In the genomic region with DNA sequence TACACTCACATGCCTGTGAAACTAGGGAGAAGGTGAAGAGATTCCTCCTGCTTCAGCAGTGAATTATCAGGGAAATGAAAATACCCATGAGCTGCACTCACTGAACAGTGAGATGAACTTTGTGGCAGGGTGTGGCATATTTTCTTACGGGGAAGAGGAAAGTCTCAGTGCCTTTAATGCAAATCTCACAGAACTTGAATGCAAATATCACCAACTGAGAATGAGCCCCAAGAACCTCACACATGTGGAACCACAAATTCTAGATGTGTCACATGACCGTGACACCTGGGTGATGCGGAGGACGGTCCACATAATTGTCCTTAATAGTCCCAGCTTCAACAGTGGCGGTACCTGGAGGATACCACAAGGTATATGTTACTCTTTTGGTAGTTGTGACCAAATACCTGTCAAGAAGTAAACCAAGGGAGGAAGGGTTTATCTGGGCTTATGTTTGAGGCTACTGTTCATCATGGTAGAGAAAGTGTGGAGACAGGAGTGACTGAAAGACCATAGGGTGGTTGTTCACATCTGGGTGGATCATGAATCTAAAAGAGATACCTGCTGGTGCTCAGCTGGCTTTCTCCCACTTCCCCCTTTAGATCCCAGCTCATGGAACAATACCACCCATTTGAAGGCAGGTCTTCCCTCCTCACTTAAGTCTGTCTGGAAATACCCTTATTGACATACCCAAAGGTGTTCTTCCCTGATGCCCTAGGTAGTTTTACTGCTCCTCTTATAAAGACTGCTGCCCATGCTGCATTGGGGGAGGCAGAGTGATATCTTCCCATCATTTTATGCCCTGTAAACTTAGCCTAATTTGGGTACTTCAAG, we compare ENCODE assay signal across 29 mouse cellular contexts. TPM values are rescaled to one million over a fixed set of nuclear protein-coding genes. Genes with fewer than 3 reads are reported as not detected.
"Had no signal": no experiment of that assay in that cellular context is flagged by ENCODE, and none has a peak within 500 bp of the region (broad histone marks: within the 10 kb centered on the region; RNA-seq: fewer than 3 reads in every experiment).

Trim40 (minus strand) TSS at position 51 of the 831 bp plus-strand sequence.

- H3K9me3 ChIP-seq: liver, embryonic 13.5 days; megakaryocyte, embryonic 14.5 days; midbrain, embryonic 10.5 days; midbrain, embryonic 13.5 days; neural tube, embryonic 13.5 days; stomach, embryonic 15.5 days had no signal

- H3K4me2 ChIP-seq: liver, embryonic 13.5 days; lung, embryonic 14.5 days; midbrain, embryonic 13.5 days; neural tube, embryonic 13.5 days; stomach, embryonic 15.5 days had no signal

- H3K36me3 ChIP-seq: liver, embryonic 13.5 days; midbrain, embryonic 10.5 days; midbrain, embryonic 13.5 days; neural tube, embryonic 13.5 days; stomach, embryonic 15.5 days had no signal

- H3K27ac ChIP-seq: left cerebral cortex, adult 2 months; liver, embryonic 13.5 days; midbrain, embryonic 10.5 days; midbrain, embryonic 13.5 days; neural tube, embryonic 13.5 days; stomach, embryonic 15.5 days had no signal

- H3K4me1 ChIP-seq: liver, embryonic 13.5 days; midbrain, embryonic 10.5 days; midbrain, embryonic 13.5 days; neural tube, embryonic 13.5 days; stomach, embryonic 15.5 days had no signal

- H3K4me3 ChIP-seq: left cerebral cortex, adult 2 months; liver, embryonic 13.5 days; megakaryocyte, embryonic 14.5 days; midbrain, embryonic 10.5 days; midbrain, embryonic 13.5 days; myocyte; neural tube, embryonic 13.5 days; stomach, embryonic 15.5 days had no signal

- ATAC-seq: midbrain, embryonic 13.5 days; midbrain, embryonic 16.5 days had no signal

- H3K9ac ChIP-seq: liver, embryonic 13.5 days; lung, embryonic 14.5 days; midbrain, embryonic 13.5 days; neural tube, embryonic 13.5 days; stomach, embryonic 15.5 days had no signal

- DNase-seq: kidney, adult 18-20 months; kidney, adult 9 months; kidney, postnatal 25 days; layer of hippocampus, postnatal 36 days; liver, embryonic 13.5 days; lung, embryonic 14.5 days; lung, postnatal 10 days; lung, postnatal 36 days; retina, postnatal 1 day; right cerebral cortex, postnatal 25 days; thymus, postnatal 25 days had no signal

- H3K27me3 ChIP-seq: neural tube, embryonic 13.5 days; stomach, embryonic 15.5 days had no signal

RNA-seq across cellular contexts. Expression of gene Trim40, which starts in this region (rescaled TPM):
- total RNA-seq: layer of hippocampus, postnatal 10 days; layer of hippocampus, postnatal 36 days; left cerebral cortex, adult 2 months; left cerebral cortex, postnatal 10 days; left cerebral cortex, postnatal 36 days; liver, adult 2 months; monocyte, adult 5-6 weeks; neutrophil, adult 5-6 weeks had no signal
- polyA plus RNA-seq: kidney, embryonic 16.5 days; limb, embryonic 11.5 days; limb, embryonic 14.5 days; liver, embryonic 13.5 days; liver, embryonic 16.5 days; lung, embryonic 14.5 days; midbrain, embryonic 10.5 days; midbrain, embryonic 13.5 days; midbrain, embryonic 16.5 days; myocyte; neural tube, embryonic 13.5 days had no signal
